Mouse (Mus musculus) lung, embryonic 15.5 days (tissue): ENCODE results near the gene Ift122. TPM values are rescaled to one million over a fixed set of nuclear protein-coding genes. Genes with fewer than 3 reads are reported as not detected.

Source experiments
- ATAC-seq: fragments of 200-750 bp; cut with Nextera tagmentation; 2 replicates; pipeline ENCODE4 v1.8.0; 2017; ENCODE audit warnings: moderate number of reproducible peaks, borderline replicate concordance; ENCODE audit not compliant: low FRiP score, low TSS enrichment; ENCODE audit errors: extremely low read depth
- H3K27ac ChIP-seq: fragments of 300-500 bp; sonication (generic); 2 replicates; pipeline ENCODE4 v1.5.1; 2015; ENCODE audit warnings: moderate library complexity, mild to moderate bottlenecking, inconsistent platforms
- H3K27me3 ChIP-seq: fragments of 300-500 bp; sonication (generic); 2 replicates; pipeline ENCODE4 v1.6.1; 2015; ENCODE audit warnings: inconsistent platforms
- H3K36me3 ChIP-seq: fragments of 300-500 bp; sonication (generic); 2 replicates; pipeline ENCODE4 v1.6.1; 2015; ENCODE audit warnings: inconsistent platforms
- H3K4me1 ChIP-seq: fragments of 300-500 bp; sonication (generic); 2 replicates; pipeline ENCODE4 v1.6.1; 2015; ENCODE audit warnings: inconsistent platforms
- H3K4me2 ChIP-seq: fragments of 300-500 bp; sonication (generic); 2 replicates; pipeline ENCODE4 v1.6.1; 2015; ENCODE audit warnings: inconsistent platforms, mild to moderate bottlenecking, moderate library complexity
- H3K4me3 ChIP-seq: fragments of 300-500 bp; sonication (generic); 2 replicates; pipeline ENCODE4 v1.5.1; 2015; ENCODE audit warnings: mild to moderate bottlenecking, inconsistent platforms
- H3K9ac ChIP-seq: fragments of 300-500 bp; sonication (generic); 2 replicates; pipeline ENCODE4 v1.6.1; 2015; ENCODE audit warnings: inconsistent platforms
- H3K9me3 ChIP-seq: fragments of 300-500 bp; sonication (generic); 2 replicates; pipeline ENCODE4 v1.6.1; 2016; ENCODE audit warnings: inconsistent platforms
- WGBS: fragments of 180-500 bp; shearing (Covaris S2); methylation state at CpG from one replicate; pipeline ENCODE4 v1.1.7; 2015; 5-methylcytosine and 5-hydroxymethylcytosine counted together
- polyA plus RNA-seq: library from polyadenylated mRNA; unstranded; fragments of >200 nt; fragmentation: Nextera tagmentation; extraction: Ambion mirVana; gene quantifications from 2 replicates; pipeline ENCODE4 v1.2.1, GENCODE M21; 2015

Gene Ift122
- polyA plus RNA-seq, 1 experiment from 2014 or later = 24.6 TPM

- WGBS = 41% methylated on average over 6 of the region's 6 CpGs
- peak overlapping the region; percentile 49 for H3K27ac ChIP-seq
- no peak for ATAC-seq
Measured at GRCm38 (mm10) chr6:115878694-115879093, 25.4 kb downstream of the Ift122 start.

GRCm38 (mm10) chr6:115879736-115880135, 26.5 kb downstream of the Ift122 start:
- Histone ChIP-seq H3K27ac (no peak overlapping the region), H3K4me3 (no peak overlapping the region), H3K4me1 (peaks cover 29% of the 10 kb centered on the region), H3K36me3 (peaks cover 3% of the 10 kb centered on the region; the same call in 1 of the 2 replicates), H3K9me3 (no peaks in the 10 kb centered on the region), H3K9ac (no peak overlapping the region), H3K27me3 (no peaks in the 10 kb centered on the region), H3K4me2 (no peak overlapping the region)
- ATAC-seq = no peak
- WGBS = 63% methylated on average over 6 of the region's 6 CpGs

More at GRCm38 (mm10) chr6:115878694-115879093, 25.4 kb downstream of the Ift122 start:
- H3K4me2 ChIP-seq = no peak overlapping the region
- H3K27me3 ChIP-seq = no peaks in the 10 kb centered on the region
- no peaks in the 10 kb centered on the region for H3K9me3 ChIP-seq
- peaks cover 3% of the 10 kb centered on the region; the same call in 1 of the 2 replicates for H3K36me3 ChIP-seq
- H3K4me3 ChIP-seq = no peak overlapping the region
- no peak overlapping the region for H3K9ac ChIP-seq
- H3K4me1 ChIP-seq = peaks cover 29% of the 10 kb centered on the region

- H3K4me1 ChIP-seq = peaks cover 29% of the 10 kb centered on the region
- H3K27me3 ChIP-seq = no peaks in the 10 kb centered on the region
- WGBS = 56% methylated on average over 8 of the region's 8 CpGs
- H3K4me3 ChIP-seq = no peak overlapping the region
- no peak overlapping the region for H3K9ac ChIP-seq
- ATAC-seq = no peak
- H3K36me3 ChIP-seq = peaks cover 3% of the 10 kb centered on the region; the same call in 1 of the 2 replicates
- no peaks in the 10 kb centered on the region for H3K9me3 ChIP-seq
- H3K4me2 ChIP-seq = no peak overlapping the region
- H3K27ac ChIP-seq = peak overlapping the region; percentile 55
Measured at GRCm38 (mm10) chr6:115880751-115881150, 27.5 kb downstream of the Ift122 start.

GRCm38 (mm10) chr6:115884018-115884417, 30.7 kb downstream of the Ift122 start:
- Histone ChIP-seq H3K27me3 (no peaks in the 10 kb centered on the region), H3K36me3 (peaks cover 14% of the 10 kb centered on the region), H3K4me3 (no peak overlapping the region), H3K4me1 (peaks cover 22% of the 10 kb centered on the region), H3K9me3 (no peaks in the 10 kb centered on the region), H3K27ac (0 out of 2 replicates have a peak overlapping the region, but pooled peaks have one; percentile 25), H3K4me2 (no peak overlapping the region), H3K9ac (no peak overlapping the region)
- peak; percentile 25; the same call in 1 of the 2 replicates for ATAC-seq

- 55% methylated on average over 4 of the region's 4 CpGs for WGBS
- Histone ChIP-seq H3K36me3 (peaks cover 14% of the 10 kb centered on the region), H3K27me3 (no peaks in the 10 kb centered on the region), H3K4me1 (peaks cover 21% of the 10 kb centered on the region), H3K4me3 (no peak overlapping the region), H3K4me2 (no peak overlapping the region), H3K9ac (no peak overlapping the region), H3K9me3 (no peaks in the 10 kb centered on the region), H3K27ac (no peak overlapping the region)
- no peak for ATAC-seq
Measured at GRCm38 (mm10) chr6:115886894-115887293, 33.6 kb downstream of the Ift122 start.

GRCm38 (mm10) chr6:115888296-115888695, 35.0 kb downstream of the Ift122 start:
- WGBS = 96% methylated on average over 3 of the region's 3 CpGs
- Histone ChIP-seq H3K4me3 (no peak overlapping the region), H3K27ac (no peak overlapping the region), H3K4me1 (peaks cover 28% of the 10 kb centered on the region), H3K4me2 (no peak overlapping the region), H3K27me3 (no peaks in the 10 kb centered on the region), H3K9me3 (no peaks in the 10 kb centered on the region), H3K9ac (no peak overlapping the region), H3K36me3 (peaks cover 14% of the 10 kb centered on the region)
- no peak for ATAC-seq

- Histone ChIP-seq H3K36me3 (peaks cover 19% of the 10 kb centered on the region), H3K4me2 (no peak overlapping the region), H3K9me3 (no peaks in the 10 kb centered on the region), H3K4me1 (peaks cover 28% of the 10 kb centered on the region), H3K9ac (no peak overlapping the region; the same call in 1 of the 2 replicates), H3K27ac (peak overlapping the region; percentile 89), H3K4me3 (no peak overlapping the region), H3K27me3 (no peaks in the 10 kb centered on the region)
- WGBS = 57% methylated on average over 8 of the region's 8 CpGs
- ATAC-seq = no peak
Measured at GRCm38 (mm10) chr6:115890601-115891000, 37.3 kb downstream of the Ift122 start.

GRCm38 (mm10) chr6:115891061-115891460, 37.8 kb downstream of the Ift122 start:
- Histone ChIP-seq H3K4me3 (no peak overlapping the region), H3K36me3 (peaks cover 19% of the 10 kb centered on the region), H3K9ac (no peak overlapping the region), H3K4me2 (no peak overlapping the region), H3K4me1 (peaks cover 28% of the 10 kb centered on the region), H3K9me3 (no peaks in the 10 kb centered on the region), H3K27me3 (no peaks in the 10 kb centered on the region), H3K27ac (peak overlapping the region; percentile 89)
- WGBS = 36% methylated on average over 6 of the region's 6 CpGs
- peak; percentile 50 for ATAC-seq

- ATAC-seq = peak; percentile 84
- H3K9me3 ChIP-seq = no peaks in the 10 kb centered on the region
- 26% methylated on average over 8 of the region's 8 CpGs for WGBS
- no peaks in the 10 kb centered on the region for H3K27me3 ChIP-seq
- H3K9ac ChIP-seq = no peak overlapping the region
- H3K27ac ChIP-seq = peak overlapping the region; percentile 89
- peaks cover 19% of the 10 kb centered on the region for H3K36me3 ChIP-seq
- peaks cover 28% of the 10 kb centered on the region for H3K4me1 ChIP-seq
- H3K4me3 ChIP-seq = no peak overlapping the region
- H3K4me2 ChIP-seq = no peak overlapping the region
Measured at GRCm38 (mm10) chr6:115891497-115892061, 38.3 kb downstream of the Ift122 start.

GRCm38 (mm10) chr6:115892363-115892762, 39.1 kb downstream of the Ift122 start:
- H3K4me1 ChIP-seq = peaks cover 32% of the 10 kb centered on the region
- peak overlapping the region; percentile 89; the same call in 1 of the 2 replicates for H3K27ac ChIP-seq
- H3K9ac ChIP-seq = no peak overlapping the region
- ATAC-seq = no peak
- peaks cover 19% of the 10 kb centered on the region for H3K36me3 ChIP-seq
- no peaks in the 10 kb centered on the region for H3K9me3 ChIP-seq
- H3K4me2 ChIP-seq = no peak overlapping the region
- H3K4me3 ChIP-seq = no peak overlapping the region
- 72% methylated on average over 3 of the region's 3 CpGs for WGBS
- no peaks in the 10 kb centered on the region for H3K27me3 ChIP-seq

GRCm38 (mm10) chr6:115896346-115896745, 43.1 kb downstream of the Ift122 start:
- ATAC-seq = no peak
- Histone ChIP-seq H3K27ac (peak overlapping the region; percentile 52), H3K27me3 (no peaks in the 10 kb centered on the region), H3K9me3 (no peaks in the 10 kb centered on the region), H3K4me3 (no peak overlapping the region), H3K9ac (no peak overlapping the region), H3K36me3 (0 out of 2 replicates have a peak, but pooled peaks cover 4% of the 10 kb centered on the region), H3K4me1 (peaks cover 20% of the 10 kb centered on the region), H3K4me2 (no peak overlapping the region)
- 68% methylated on average over 1 of the region's 1 CpGs for WGBS

- Histone ChIP-seq H3K4me3 (no peak overlapping the region), H3K36me3 (0 out of 2 replicates have a peak, but pooled peaks cover 4% of the 10 kb centered on the region), H3K27ac (peak overlapping the region; percentile 52), H3K4me1 (peaks cover 19% of the 10 kb centered on the region), H3K9me3 (no peaks in the 10 kb centered on the region), H3K9ac (no peak overlapping the region), H3K27me3 (no peaks in the 10 kb centered on the region), H3K4me2 (no peak overlapping the region)
- WGBS = 54% methylated on average over 4 of the region's 4 CpGs
- ATAC-seq = no peak
Measured at GRCm38 (mm10) chr6:115897117-115897516, 43.8 kb downstream of the Ift122 start.
